Mouse (Mus musculus) MEL (cell line): ENCODE measurements around the gene 3110021N24Rik. TPM values are rescaled to one million over a fixed set of nuclear protein-coding genes. Genes with fewer than 3 reads are reported as not detected.

Experiments
- DNase-seq: peaks from one replicate; pipeline ENCODE4 v3.0.0; 2011; ENCODE audit warnings: low read depth, low spot score
- H3K27ac ChIP-seq: 2 replicates; pipeline ENCODE4 v1.5.1; 2012; ENCODE audit warnings: low read depth, mild to moderate bottlenecking, control low read depth, low read length, moderate library complexity; ENCODE audit not compliant: control insufficient read depth
- H3K27me3 ChIP-seq, 2 experiments: fragments of 150-350 bp in 1 of 2; sonication (generic) in 1 of 2; 2 replicates each; pipeline ENCODE4 v1.6.1; 2012; ENCODE audit warnings: low read length in 2 of 2, mild to moderate bottlenecking in 2 of 2, improper control_type of control experiment in 1 of 2, moderate library complexity in 1 of 2; ENCODE audit not compliant: insufficient read depth in 2 of 2, control insufficient read depth in 1 of 2
- H3K36me3 ChIP-seq, 2 experiments: 2 replicates each; pipeline ENCODE4 v1.6.1; 2012 to 2014; ENCODE audit warnings: low read length in 2 of 2, improper control_type of control experiment in 1 of 2, inconsistent platforms in 1 of 2, mild to moderate bottlenecking in 1 of 2; ENCODE audit not compliant: insufficient read depth in 2 of 2, control insufficient read depth in 1 of 2
- H3K4me1 ChIP-seq, 2 experiments: fragments of 150-350 bp in 1 of 2; sonication (generic) in 1 of 2; 2 replicates each; pipeline ENCODE4 v1.6.1; 2012; ENCODE audit warnings: low read length in 2 of 2, improper control_type of control experiment in 1 of 2, mild to moderate bottlenecking in 1 of 2; ENCODE audit not compliant: insufficient read depth in 2 of 2, control insufficient read depth in 1 of 2
- H3K4me3 ChIP-seq, 2 experiments: fragments of 150-350 bp in 1 of 2; sonication (generic) in 1 of 2; 2 replicates each; pipeline ENCODE4 v1.5.1; 2012; ENCODE audit warnings: low read depth in 2 of 2, low read length in 2 of 2, mild to moderate bottlenecking in 2 of 2, moderate library complexity in 2 of 2, control low read depth in 1 of 2, improper control_type of control experiment in 1 of 2; ENCODE audit not compliant: control insufficient read depth in 1 of 2, insufficient read depth in 1 of 2
- H3K79me2 ChIP-seq: 2 replicates; pipeline ENCODE4 v1.6.1; 2012; ENCODE audit warnings: mild to moderate bottlenecking, low read length, moderate library complexity; ENCODE audit not compliant: control insufficient read depth, poor library complexity, insufficient read depth
- H3K9ac ChIP-seq: 2 replicates; pipeline ENCODE4 v1.6.1; 2012; ENCODE audit warnings: low read depth, mild to moderate bottlenecking, control low read depth, low read length, moderate library complexity; ENCODE audit not compliant: control insufficient read depth, poor library complexity, severe bottlenecking
- H3K9me3 ChIP-seq: fragments of 150-350 bp; sonication (generic); replicated peaks from 2 replicates; pipeline ENCODE4 v1.6.1; 2012; ENCODE audit warnings: mild to moderate bottlenecking, low read length, improper control_type of control experiment, moderate library complexity; ENCODE audit not compliant: insufficient read depth
- CHD2 ChIP-seq: IDR thresholded peaks from 2 replicates; pipeline ENCODE4 v1.6.1; 2011; ENCODE audit warnings: low read length, improper control_type of control experiment
- CTCF ChIP-seq, 3 experiments: IDR thresholded peaks in 2 of 3; conservative IDR thresholded peaks in 1 of 3; 2 replicates each; pipeline ENCODE4 v1.5.1; 2011 to 2012; ENCODE audit warnings: low read length in 3 of 3, low read depth in 2 of 3, mild to moderate bottlenecking in 2 of 3, improper control_type of control experiment in 1 of 3, inconsistent platforms in 1 of 3, mixed read lengths in 1 of 3, moderate library complexity in 1 of 3; ENCODE audit not compliant: control insufficient read depth in 1 of 3, insufficient read depth in 1 of 3, poor library complexity in 1 of 3, severe bottlenecking in 1 of 3
- ELF1 ChIP-seq: IDR thresholded peaks from 2 replicates; pipeline ENCODE4 v1.6.1; 2014; ENCODE audit warnings: low read depth, mild to moderate bottlenecking, inconsistent platforms, low read length, improper control_type of control experiment, moderate library complexity
- GATA1 ChIP-seq: IDR thresholded peaks from 2 replicates; pipeline ENCODE4 v1.6.1; 2011; ENCODE audit warnings: low read depth, low read length, improper control_type of control experiment
- MAFK ChIP-seq: IDR thresholded peaks from 2 replicates; pipeline ENCODE4 v1.6.1; 2011; ENCODE audit warnings: low read depth, mild to moderate bottlenecking, low read length, improper control_type of control experiment, borderline replicate concordance
- MAX ChIP-seq: IDR thresholded peaks from 2 replicates; pipeline ENCODE4 v1.6.1; 2011; ENCODE audit warnings: low read length, improper control_type of control experiment
- MEF2A ChIP-seq: IDR thresholded peaks from 2 replicates; pipeline ENCODE4 v1.6.1; 2014; ENCODE audit warnings: low read depth, mild to moderate bottlenecking, inconsistent platforms, low read length, improper control_type of control experiment; ENCODE audit not compliant: poor library complexity, insufficient replicate concordance, severe bottlenecking; ENCODE audit errors: extremely low read depth
- MYC ChIP-seq: IDR thresholded peaks from 2 replicates; pipeline ENCODE4 v1.6.1; 2011; ENCODE audit warnings: low read depth, mild to moderate bottlenecking, low read length, improper control_type of control experiment, moderate library complexity
- NELFE ChIP-seq: IDR thresholded peaks from 2 replicates; pipeline ENCODE4 v1.6.1; 2011; ENCODE audit warnings: low read depth, low read length, improper control_type of control experiment
- NRF1 ChIP-seq: IDR thresholded peaks from 2 replicates; pipeline ENCODE4 v1.6.1; 2014; ENCODE audit warnings: low read depth, mild to moderate bottlenecking, inconsistent platforms, low read length, improper control_type of control experiment, moderate library complexity; ENCODE audit not compliant: poor library complexity, insufficient read depth, severe bottlenecking
- RAD21 ChIP-seq: IDR thresholded peaks from 2 replicates; pipeline ENCODE4 v1.6.1; 2011; ENCODE audit warnings: mild to moderate bottlenecking, low read depth, low read length, improper control_type of control experiment
- SMC3 ChIP-seq: IDR thresholded peaks from 2 replicates; pipeline ENCODE4 v1.6.1; 2011; ENCODE audit warnings: low read depth, low read length, improper control_type of control experiment
- TAL1 ChIP-seq: IDR thresholded peaks from 2 replicates; pipeline ENCODE4 v1.6.1; 2012; ENCODE audit warnings: mild to moderate bottlenecking, inconsistent platforms, low read length, moderate library complexity, mixed read lengths
- USF1 ChIP-seq: IDR thresholded peaks from 2 replicates; pipeline ENCODE4 v1.6.1; 2014; ENCODE audit warnings: low read depth, mild to moderate bottlenecking, inconsistent platforms, low read length, improper control_type of control experiment, moderate library complexity
- USF2 ChIP-seq, 2 experiments: IDR thresholded peaks; 2 replicates each; pipeline ENCODE4 v1.6.1; 2011 to 2012; ENCODE audit warnings: improper control_type of control experiment in 2 of 2, low read length in 2 of 2, borderline replicate concordance in 1 of 2, inconsistent platforms in 1 of 2, low read depth in 1 of 2, mild to moderate bottlenecking in 1 of 2; ENCODE audit not compliant: insufficient read depth in 1 of 2
- ZC3H11A ChIP-seq: IDR thresholded peaks from 2 replicates; pipeline ENCODE4 v1.6.1; 2012; ENCODE audit warnings: low read depth, mild to moderate bottlenecking, inconsistent platforms, low read length, improper control_type of control experiment
- ZNF384 ChIP-seq: IDR thresholded peaks from 2 replicates; pipeline ENCODE4 v1.6.1; 2012; ENCODE audit warnings: low read depth, mild to moderate bottlenecking, inconsistent platforms, low read length, improper control_type of control experiment
- polyA plus RNA-seq, 2 experiments: library from polyadenylated mRNA; stranded (reverse) in 1 of 2; unstranded in 1 of 2; fragments of >175 nt in 1 of 2; fragments of >200 nt in 1 of 2; gene quantifications; 2 replicates each; pipeline versions ENCODE4 v1.2.1 to v1.2.4; 2012; ENCODE audit warnings: low replicate concordance in 2 of 2, low read depth in 1 of 2; ENCODE audit not compliant: insufficient read length in 2 of 2, insufficient read depth in 1 of 2, missing spikeins in 1 of 2
- total RNA-seq: library from RNA; depleted of rRNA; stranded (reverse); fragments of 300-350 nt; gene quantifications from 2 replicates; pipeline ENCODE4 v1.2.3, GENCODE M21; 2012

The 3110021N24Rik gene
- total and polyA plus RNA-seq, 3 experiments = not detected

GRCm38 (mm10) chr4:108690479-108690878 lies 29.0 kb upstream of the 3110021N24Rik start:
- Histone ChIP-seq H3K27ac (no peak overlapping the region), H3K27me3 (peaks cover 13 to 18% of the 10 kb centered on the region in 2 experiments), H3K4me3 (no peak overlapping the region), H3K4me1 (no peaks in the 10 kb centered on the region), H3K79me2 (no peaks in the 10 kb centered on the region), H3K36me3 (no peaks in the 10 kb centered on the region; a peak in 1 of 4 replicates), H3K9me3 (no peaks in the 10 kb centered on the region), H3K9ac (no peak overlapping the region)
- TF ChIP-seq MAX = no peak
- TF ChIP-seq TAL1 = no peak
- TF ChIP-seq NELFE = no peak
- peak; percentile 98 for TF ChIP-seq ZNF384
- 0 out of 2 replicates have a peak, but pooled peaks have one; percentile 28 for TF ChIP-seq MYC
- TF ChIP-seq SMC3 = peak; percentile 38
- peak; percentile 18 to 63 (median 34); a peak in 5 of 6 replicates for TF ChIP-seq CTCF (IDR thresholded peaks at IDR 0.05 in 2 of 3, conservative IDR thresholded peaks at IDR 0.05 in 1 of 3; ENCODE audit: control insufficient read depth in 1 of 3, insufficient read depth in 1 of 3, low read depth in 2 of 3, low read length in 3 of 3, poor library complexity in 1 of 3, severe bottlenecking in 1 of 3)
- no peak for TF ChIP-seq NRF1
- TF ChIP-seq ELF1 = no peak
- TF ChIP-seq RAD21 = peak; percentile 17
- no peak for TF ChIP-seq MAFK
- DNase-seq = peak; percentile 58

- TF ChIP-seq USF2 (IDR thresholded peaks at IDR 0.05; ENCODE audit: borderline replicate concordance in 1 of 2, insufficient read depth in 1 of 2, low read depth in 1 of 2, low read length in 2 of 2) (0 out of 4 replicates have a peak, but pooled peaks of 1 of the 2 experiments have one; percentile 49), ELF1 (no peak), USF1 (peak; percentile 88)
- peak; percentile 35 for DNase-seq
These were observed 28.0 kb upstream of the 3110021N24Rik start for GRCm38 (mm10) chr4:108691469-108691868.

GRCm38 (mm10) chr4:108696934-108697333 lies 22.5 kb upstream of the 3110021N24Rik start:
- H3K27me3 ChIP-seq = peaks cover 5 to 17% of the 10 kb centered on the region in 2 experiments
- H3K36me3 ChIP-seq = no peaks in the 10 kb centered on the region
- H3K27ac ChIP-seq = no peak overlapping the region
- no peaks in the 10 kb centered on the region for H3K9me3 ChIP-seq
- peak; percentile 61 for DNase-seq
- no peak overlapping the region for H3K4me3 ChIP-seq
- no peak for TF ChIP-seq MEF2A
- no peak for TF ChIP-seq CHD2
- TF ChIP-seq GATA1 = no peak
- TF ChIP-seq USF2 (IDR thresholded peaks at IDR 0.05; ENCODE audit: borderline replicate concordance in 1 of 2, insufficient read depth in 1 of 2, low read depth in 1 of 2, low read length in 2 of 2) = no peak
- TF ChIP-seq CTCF (IDR thresholded peaks at IDR 0.05 in 2 of 3, conservative IDR thresholded peaks at IDR 0.05 in 1 of 3; ENCODE audit: control insufficient read depth in 1 of 3, insufficient read depth in 1 of 3, low read depth in 2 of 3, low read length in 3 of 3, poor library complexity in 1 of 3, severe bottlenecking in 1 of 3) = peak; percentile 53 to 78 (median 76)
- no peak for TF ChIP-seq NELFE
- TF ChIP-seq ZNF384 = no peak
- peak; percentile 59 for TF ChIP-seq SMC3
- peak; percentile 46 for TF ChIP-seq ZC3H11A
- peak; percentile 79 for TF ChIP-seq RAD21
- H3K9ac ChIP-seq = no peak overlapping the region
- H3K4me1 ChIP-seq = no peaks in the 10 kb centered on the region
- H3K79me2 ChIP-seq = no peaks in the 10 kb centered on the region

More at GRCm38 (mm10) chr4:108691469-108691868, 28.0 kb upstream of the 3110021N24Rik start:
- no peaks in the 10 kb centered on the region for H3K9me3 ChIP-seq
- H3K27me3 ChIP-seq = peaks cover 11 to 17% of the 10 kb centered on the region in 2 experiments
- no peak overlapping the region for H3K9ac ChIP-seq
- no peak overlapping the region for H3K27ac ChIP-seq
- no peak overlapping the region for H3K4me3 ChIP-seq
- no peaks in the 10 kb centered on the region for H3K79me2 ChIP-seq
- H3K36me3 ChIP-seq = no peaks in the 10 kb centered on the region; a peak in 1 of 4 replicates
- no peaks in the 10 kb centered on the region for H3K4me1 ChIP-seq
